Mouse (Mus musculus) embryonic fibroblast, embryonic 13.5 days (primary cell): Measurements from ENCODE around the gene Pbld2.

Experiments used
- CTCF ChIP-seq: IDR thresholded peaks from 2 replicates; pipeline ENCODE4 v1.5.1; 2011; ENCODE audit warnings: mild to moderate bottlenecking, control low read depth, low read length, moderate library complexity, borderline replicate concordance; ENCODE audit not compliant: insufficient read depth
- POLR2A ChIP-seq: IDR thresholded peaks from 2 replicates; pipeline ENCODE4 v1.6.1; 2011; ENCODE audit warnings: low read depth, mild to moderate bottlenecking, control low read depth, low read length, moderate library complexity

- TF ChIP-seq CTCF = no peak
- no peak for TF ChIP-seq POLR2A
These were observed 68.8 kb downstream of the Pbld2 start for GRCm38 (mm10) chr10:63092616-63093550.
